Mouse (Mus musculus): ENCODE measurements around the gene Coro1b. TPM values are rescaled to one million over a fixed set of nuclear protein-coding genes. Genes with fewer than 3 reads are reported as not detected.

Coro1b gene
- total RNA-seq, 1 experiment from 2014 or later: 134 TPM

GRCm38 (mm10) chr19:4172925-4173324 is 24.5 kb downstream of the Coro1b start:
- no peak for ATAC-seq (ENCODE audit: extremely low read depth, insufficient number of reproducible peaks, low FRiP score, poor library complexity, severe bottlenecking)

GRCm38 (mm10) chr19:4175368-4175947 is 27.0 kb downstream of the Coro1b start, which contains the start of gene Carns1:
TSS of gene Carns1 (minus strand) at chr19:4175479.
- no peak for ATAC-seq (ENCODE audit: extremely low read depth, insufficient number of reproducible peaks, low FRiP score, poor library complexity, severe bottlenecking)

GRCm38 (mm10) chr19:4180411-4180810 is 32.0 kb downstream of the Coro1b start:
- 0 out of 2 replicates have a peak, but pooled peaks have one; percentile 6 for ATAC-seq (ENCODE audit: extremely low read depth, insufficient number of reproducible peaks, low FRiP score, poor library complexity, severe bottlenecking)

- peak; percentile 81 for ATAC-seq (ENCODE audit: extremely low read depth, insufficient number of reproducible peaks, low FRiP score, poor library complexity, severe bottlenecking)
Measured at GRCm38 (mm10) chr19:4181892-4182291, 33.5 kb downstream of the Coro1b start.

GRCm38 (mm10) chr19:4183689-4184088 is 35.3 kb downstream of the Coro1b start:
- no peak for ATAC-seq (ENCODE audit: extremely low read depth, insufficient number of reproducible peaks, low FRiP score, poor library complexity, severe bottlenecking)

- peak; percentile 38 for ATAC-seq (ENCODE audit: extremely low read depth, insufficient number of reproducible peaks, low FRiP score, poor library complexity, severe bottlenecking)
Measured at GRCm38 (mm10) chr19:4184976-4185975, 36.9 kb downstream of the Coro1b start.

- ATAC-seq (ENCODE audit: extremely low read depth, insufficient number of reproducible peaks, low FRiP score, poor library complexity, severe bottlenecking): no peak
Measured at GRCm38 (mm10) chr19:4187303-4187702, 38.9 kb downstream of the Coro1b start.

GRCm38 (mm10) chr19:4189051-4189620 is 40.7 kb downstream of the Coro1b start:
- ATAC-seq (ENCODE audit: extremely low read depth, insufficient number of reproducible peaks, low FRiP score, poor library complexity, severe bottlenecking): no peak

GRCm38 (mm10) chr19:4190831-4191334 is 42.5 kb downstream of the Coro1b start, which contains the start of gene Tbc1d10c:
TSS of gene Tbc1d10c (minus strand) at chr19:4191284.
- peak; percentile 71 for ATAC-seq (ENCODE audit: extremely low read depth, insufficient number of reproducible peaks, low FRiP score, poor library complexity, severe bottlenecking)

- ATAC-seq (ENCODE audit: extremely low read depth, insufficient number of reproducible peaks, low FRiP score, poor library complexity, severe bottlenecking): peak; percentile 76
Measured at GRCm38 (mm10) chr19:4191528-4192250, 43.3 kb downstream of the Coro1b start, which contains the start of gene Ppp1ca. TSS of gene Ppp1ca (plus strand) at chr19:4192065.

GRCm38 (mm10) chr19:4192251-4192985 is 44.0 kb downstream of the Coro1b start:
- ATAC-seq (ENCODE audit: extremely low read depth, insufficient number of reproducible peaks, low FRiP score, poor library complexity, severe bottlenecking): no peak

- no peak for ATAC-seq (ENCODE audit: extremely low read depth, insufficient number of reproducible peaks, low FRiP score, poor library complexity, severe bottlenecking)
Measured at GRCm38 (mm10) chr19:4193129-4193528, 44.7 kb downstream of the Coro1b start.

- ATAC-seq (ENCODE audit: extremely low read depth, insufficient number of reproducible peaks, low FRiP score, poor library complexity, severe bottlenecking): no peak
Measured at GRCm38 (mm10) chr19:4194021-4194724, 45.8 kb downstream of the Coro1b start.

- no peak for ATAC-seq (ENCODE audit: extremely low read depth, insufficient number of reproducible peaks, low FRiP score, poor library complexity, severe bottlenecking)
Measured at GRCm38 (mm10) chr19:4194776-4195650, 46.6 kb downstream of the Coro1b start.

- no peak for ATAC-seq (ENCODE audit: extremely low read depth, insufficient number of reproducible peaks, low FRiP score, poor library complexity, severe bottlenecking)
Measured at GRCm38 (mm10) chr19:4196048-4196447, 47.6 kb downstream of the Coro1b start.

- no peak for ATAC-seq (ENCODE audit: extremely low read depth, insufficient number of reproducible peaks, low FRiP score, poor library complexity, severe bottlenecking)
Measured at GRCm38 (mm10) chr19:4196548-4196947, 48.1 kb downstream of the Coro1b start.

- no peak for ATAC-seq (ENCODE audit: extremely low read depth, insufficient number of reproducible peaks, low FRiP score, poor library complexity, severe bottlenecking)
Measured at GRCm38 (mm10) chr19:4197180-4197579, 48.8 kb downstream of the Coro1b start.

Data from neutrophil, adult 5-6 weeks (primary cell).